Mouse (Mus musculus) testis, adult 2 months (tissue): ENCODE measurements around the gene Grin2c. TPM values are rescaled to one million over a fixed set of nuclear protein-coding genes. Genes with fewer than 3 reads are reported as not detected.

Experiments
- H3K27ac ChIP-seq: fragments of 200-500 bp; 2 replicates; pipeline ENCODE4 v1.5.1; 2012; ENCODE audit warnings: low read depth, low read length; ENCODE audit not compliant: control insufficient read depth, insufficient read depth
- H3K27me3 ChIP-seq: fragments of 200-500 bp; 2 replicates; pipeline ENCODE4 v1.6.1; 2012; ENCODE audit warnings: mild to moderate bottlenecking, low read length, moderate library complexity; ENCODE audit not compliant: control insufficient read depth, insufficient read depth
- H3K36me3 ChIP-seq: fragments of 200-500 bp; 2 replicates; pipeline ENCODE4 v1.6.1; 2012; ENCODE audit warnings: mild to moderate bottlenecking, low read length; ENCODE audit not compliant: control insufficient read depth, insufficient read depth
- H3K4me1 ChIP-seq: fragments of 200-500 bp; 2 replicates; pipeline ENCODE4 v1.6.1; 2012; ENCODE audit warnings: low read length; ENCODE audit not compliant: control insufficient read depth, insufficient read depth
- H3K4me3 ChIP-seq: fragments of 200-500 bp; 2 replicates; pipeline ENCODE4 v1.5.1; 2012; ENCODE audit warnings: low read depth, mild to moderate bottlenecking, low read length, moderate library complexity, mixed read lengths; ENCODE audit not compliant: control insufficient read depth
- CTCF ChIP-seq: fragments of 200-500 bp; IDR thresholded peaks from 2 replicates; pipeline ENCODE4 v1.5.1; 2012; ENCODE audit warnings: low read depth, mild to moderate bottlenecking, inconsistent platforms, low read length, moderate library complexity; ENCODE audit not compliant: control insufficient read depth, insufficient read depth, insufficient replicate concordance
- POLR2A ChIP-seq: fragments of 200-500 bp; IDR thresholded peaks from 2 replicates; pipeline ENCODE4 v1.6.1; 2012; ENCODE audit warnings: low read depth, mild to moderate bottlenecking, inconsistent platforms, low read length, moderate library complexity; ENCODE audit not compliant: control insufficient read depth
- polyA plus RNA-seq: library from polyadenylated mRNA; depleted of rRNA; stranded (reverse); fragments of >200 nt; gene quantifications from 2 replicates; pipeline ENCODE4 v1.2.3, GENCODE M21; 2012

Grin2c gene
- polyA plus RNA-seq, 1 experiment: 1.5 TPM

DNA sequence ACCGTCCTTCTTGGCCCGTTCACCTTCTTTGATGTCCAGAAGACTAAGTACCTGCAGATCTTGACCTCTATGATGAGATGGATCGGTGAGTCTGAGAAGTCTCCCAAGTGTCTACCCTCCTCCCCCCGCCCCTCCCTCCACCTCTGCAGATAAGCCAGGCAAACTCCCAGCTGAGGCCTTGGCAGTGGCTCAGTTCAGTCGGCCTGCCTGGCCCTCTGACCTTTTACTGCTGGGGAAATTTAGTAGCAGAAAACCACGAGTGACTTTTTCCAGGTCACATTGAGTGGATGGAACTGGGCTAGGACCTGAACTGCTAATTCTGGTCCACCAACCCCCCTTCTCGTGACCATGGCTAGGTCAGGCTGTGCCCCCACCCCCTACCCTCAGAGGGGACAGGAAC, 38.6 kb downstream of the Grin2c start:
- no peak for TF ChIP-seq CTCF
- no peaks in the 10 kb centered on the region for H3K36me3 ChIP-seq
- no peaks in the 10 kb centered on the region for H3K27me3 ChIP-seq
- H3K27ac ChIP-seq: no peak overlapping the region
- H3K4me3 ChIP-seq: no peak overlapping the region
- no peaks in the 10 kb centered on the region for H3K4me1 ChIP-seq

GRCm38 (mm10) chr11:115227640-115228039, 39.4 kb downstream of the Grin2c start:
- TF ChIP-seq POLR2A (no peak), CTCF (no peak)
- H3K4me1 ChIP-seq: no peaks in the 10 kb centered on the region
- H3K4me3 ChIP-seq: no peak overlapping the region
- no peak overlapping the region for H3K27ac ChIP-seq
- H3K27me3 ChIP-seq: no peaks in the 10 kb centered on the region
- H3K36me3 ChIP-seq: no peaks in the 10 kb centered on the region

GRCm38 (mm10) chr11:115226811-115227491, 40.1 kb downstream of the Grin2c start:
- no peak overlapping the region for H3K4me3 ChIP-seq
- no peak overlapping the region for H3K27ac ChIP-seq
- TF ChIP-seq POLR2A (no peak), CTCF (no peak)
- no peaks in the 10 kb centered on the region for H3K36me3 ChIP-seq
- no peaks in the 10 kb centered on the region for H3K4me1 ChIP-seq
- no peaks in the 10 kb centered on the region for H3K27me3 ChIP-seq

- Histone ChIP-seq H3K27me3 (no peaks in the 10 kb centered on the region), H3K4me3 (no peak overlapping the region), H3K4me1 (no peaks in the 10 kb centered on the region), H3K27ac (no peak overlapping the region), H3K36me3 (no peaks in the 10 kb centered on the region)
- TF ChIP-seq POLR2A (no peak), CTCF (no peak)
Observed at GRCm38 (mm10) chr11:115225301-115225700, 41.7 kb downstream of the Grin2c start.

- Histone ChIP-seq H3K4me3 (no peak overlapping the region), H3K36me3 (no peaks in the 10 kb centered on the region), H3K27ac (no peak overlapping the region), H3K4me1 (no peaks in the 10 kb centered on the region), H3K27me3 (no peaks in the 10 kb centered on the region)
- TF ChIP-seq CTCF (peak; percentile 57; the same call in 1 of the 2 replicates), POLR2A (no peak)
Observed at GRCm38 (mm10) chr11:115224889-115225288, 42.2 kb downstream of the Grin2c start.

DNA sequence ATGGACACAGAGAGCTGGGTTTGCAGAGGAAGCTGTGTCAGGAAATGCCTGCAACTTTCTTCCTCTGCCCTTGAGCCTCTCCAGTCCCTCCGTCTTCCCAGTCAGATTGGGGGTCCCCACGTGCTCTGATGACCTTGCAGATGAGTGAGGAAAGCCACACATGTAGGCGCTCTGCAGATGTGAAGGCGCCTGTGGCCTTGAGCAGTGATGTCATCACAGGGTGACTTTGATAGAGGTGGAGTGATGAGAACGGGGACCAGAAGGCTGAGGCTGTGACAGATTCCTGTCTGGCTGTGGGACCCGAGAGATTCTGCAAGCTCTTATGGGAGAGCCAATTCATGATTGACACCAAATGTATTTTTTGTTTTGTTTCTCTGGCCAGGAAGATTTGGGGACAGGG, 43.2 kb downstream of the Grin2c start:
- TF ChIP-seq CTCF (no peak), POLR2A (no peak)
- no peaks in the 10 kb centered on the region for H3K36me3 ChIP-seq
- no peaks in the 10 kb centered on the region for H3K4me1 ChIP-seq
- no peak overlapping the region for H3K4me3 ChIP-seq
- H3K27me3 ChIP-seq: no peaks in the 10 kb centered on the region
- no peak overlapping the region for H3K27ac ChIP-seq

GRCm38 (mm10) chr11:115223451-115223850, 43.6 kb downstream of the Grin2c start:
- Histone ChIP-seq H3K36me3 (no peaks in the 10 kb centered on the region), H3K27ac (no peak overlapping the region), H3K4me3 (no peak overlapping the region), H3K4me1 (no peaks in the 10 kb centered on the region), H3K27me3 (no peaks in the 10 kb centered on the region)
- TF ChIP-seq CTCF: no peak

DNA sequence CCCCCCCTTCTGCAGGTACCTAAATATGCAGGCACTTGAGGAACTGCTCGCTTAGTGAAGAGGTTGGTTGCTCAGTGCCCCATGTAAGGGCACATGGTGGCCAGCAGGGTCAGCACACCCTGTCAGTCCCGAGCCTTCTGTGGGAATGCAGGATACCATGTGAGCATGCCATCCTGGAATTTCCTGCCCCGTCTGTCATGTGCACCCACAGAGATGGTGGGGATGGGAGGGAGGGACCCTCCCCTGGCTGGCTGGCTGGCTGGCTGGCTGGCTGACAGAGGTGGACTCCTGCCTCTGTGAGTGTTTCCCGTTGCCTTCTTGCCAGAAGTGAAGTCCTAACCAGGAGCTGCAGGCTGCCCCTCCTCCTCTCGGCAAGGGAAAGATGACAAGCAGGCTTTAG, 44.5 kb downstream of the Grin2c start:
- Histone ChIP-seq H3K4me3 (no peak overlapping the region), H3K4me1 (no peaks in the 10 kb centered on the region), H3K27me3 (no peaks in the 10 kb centered on the region), H3K36me3 (no peaks in the 10 kb centered on the region), H3K27ac (no peak overlapping the region)
- TF ChIP-seq POLR2A: no peak
- no peak for TF ChIP-seq CTCF
